In genomic region chrX:140598850-140599560, GRCm38 (mm10) we compare ENCODE assay signal across 8 mouse cellular contexts. TPM values are rescaled to one million over a fixed set of nuclear protein-coding genes. Genes with fewer than 3 reads are reported as not detected.
A peak's percentile ranks its signal among the peaks of the same experiment; 100 is the strongest.
DNase-seq lines count a peak whose midpoint lies in the region; ATAC-seq and TF ChIP-seq lines count a peak whose summit lies in the region.

No protein-coding gene starts in this region.

- H3K27me3 ChIP-seq in embryonic facial prominence, embryonic 11.5 days (ENCODE audit: control insufficient read depth, insufficient read depth, low read length), result peaks cover 18% of the 10 kb centered on the region
- H3K27me3 ChIP-seq in heart, embryonic 10.5 days (ENCODE audit: insufficient read depth, poor library complexity, severe bottlenecking), result peaks cover 46% of the 10 kb centered on the region
- H3K27me3 ChIP-seq in liver, postnatal 0 days (ENCODE audit: insufficient read depth, low read length), result peaks cover 7% of the 10 kb centered on the region; the same call in 1 of the 2 replicates
- peaks cover 36% of the 10 kb centered on the region for H3K27me3 ChIP-seq in neural tube, embryonic 12.5 days (replicated peaks)

- H3K9ac ChIP-seq in embryonic facial prominence, embryonic 11.5 days (replicated peaks; ENCODE audit: low read length), result no peak overlapping the region
- peak overlapping the region; percentile 71 for H3K9ac ChIP-seq in liver, postnatal 0 days (replicated peaks)
- 0 out of 2 replicates have a peak overlapping the region, but pooled peaks have one; percentile 51 for H3K9ac ChIP-seq in neural tube, embryonic 12.5 days

- 25% methylated on average over 25 of the region's 109 CpGs for WGBS in embryonic facial prominence, embryonic 11.5 days
- whole genome bisulfite sequencing in heart, embryonic 10.5 days, result 17% methylated on average over 59 of the region's 109 CpGs
- WGBS in liver, postnatal 0 days (ENCODE audit: insufficient replicate concordance), result 17% methylated on average over 20 of the region's 109 CpGs
- WGBS in neural tube, embryonic 12.5 days, result 15% methylated on average over 54 of the region's 109 CpGs

- TF ChIP-seq EP300 in liver, postnatal 0 days (IDR thresholded peaks at IDR 0.05; ENCODE audit: low read depth), result no peak

- H3K4me1 ChIP-seq in embryonic facial prominence, embryonic 11.5 days (ENCODE audit: control insufficient read depth, insufficient read depth, low read length), result no peaks in the 10 kb centered on the region
- no peaks in the 10 kb centered on the region; the same call in 1 of the 2 replicates for H3K4me1 ChIP-seq in heart, embryonic 10.5 days
- H3K4me1 ChIP-seq in liver, postnatal 0 days (ENCODE audit: insufficient read depth), result no peaks in the 10 kb centered on the region; the same call in none of the 2 replicates
- no peaks in the 10 kb centered on the region; the same call in 1 of the 2 replicates for H3K4me1 ChIP-seq in neural tube, embryonic 12.5 days

- H3K9me3 ChIP-seq in embryonic facial prominence, embryonic 11.5 days (replicated peaks; ENCODE audit: control insufficient read depth, low read length), result no peaks in the 10 kb centered on the region
- no peaks in the 10 kb centered on the region for H3K9me3 ChIP-seq in heart, embryonic 10.5 days
- H3K9me3 ChIP-seq in liver, postnatal 0 days (ENCODE audit: low read length), result no peaks in the 10 kb centered on the region
- H3K9me3 ChIP-seq in neural tube, embryonic 12.5 days, result no peaks in the 10 kb centered on the region

- ATAC-seq in embryonic facial prominence, embryonic 11.5 days (replicated peaks; ENCODE audit: insufficient number of reproducible peaks, low FRiP score, low TSS enrichment, low read depth), result peak; percentile 74
- ATAC-seq in liver, postnatal 0 days, result peak; percentile 83
- peak; percentile 74 for ATAC-seq in neural tube, embryonic 12.5 days (ENCODE audit: low FRiP score, low read depth)

- H3K27ac ChIP-seq in embryonic facial prominence, embryonic 11.5 days (replicated peaks; ENCODE audit: low read depth, low read length), result no peak overlapping the region
- peak overlapping the region; percentile 79 for H3K27ac ChIP-seq in heart, embryonic 10.5 days
- H3K27ac ChIP-seq in liver, postnatal 0 days (ENCODE audit: low read depth), result peak overlapping the region; percentile 80
- H3K27ac ChIP-seq in neural tube, embryonic 12.5 days, result no peak overlapping the region

- H3K4me2 ChIP-seq in embryonic facial prominence, embryonic 11.5 days (ENCODE audit: low read depth, low read length), result peak overlapping the region; percentile 84
- peak overlapping the region; percentile 89 for H3K4me2 ChIP-seq in liver, postnatal 0 days (ENCODE audit: low read depth, low read length)
- H3K4me2 ChIP-seq in neural tube, embryonic 12.5 days (replicated peaks), result peak overlapping the region; percentile 79

- peak; percentile 31 to 47 for DNase-seq in right cerebral cortex, postnatal 10 days (ENCODE audit: low spot score in 2 of 2)
- no peak for DNase-seq in right cerebral cortex, adult 2 months (ENCODE audit: low spot score in 2 of 2)
- peak; percentile 33 for DNase-seq in embryonic facial prominence, embryonic 11.5 days (ENCODE audit: low spot score)
- DNase-seq in heart, embryonic 10.5 days (ENCODE audit: low spot score), result peak; percentile 76
- DNase-seq in kidney, adult 9 months, result peak; percentile 58
- DNase-seq in liver, postnatal 0 days, result peak; percentile 75
- DNase-seq in testis, postnatal 14 days (ENCODE audit: low spot score), result peak; percentile 79

- H3K4me3 ChIP-seq in embryonic facial prominence, embryonic 11.5 days (ENCODE audit: low read depth, low read length), result peak overlapping the region; percentile 42
- H3K4me3 ChIP-seq in heart, embryonic 10.5 days, result peak overlapping the region; percentile 65
- H3K4me3 ChIP-seq in liver, postnatal 0 days (ENCODE audit: low read depth, low read length), result peak overlapping the region; percentile 69
- H3K4me3 ChIP-seq in neural tube, embryonic 12.5 days, result peak overlapping the region; percentile 47

- peak; percentile 29 for TF ChIP-seq CTCF in liver, postnatal 0 days (IDR thresholded peaks at IDR 0.05; ENCODE audit: low read depth)

- H3K36me3 ChIP-seq in embryonic facial prominence, embryonic 11.5 days (replicated peaks; ENCODE audit: control insufficient read depth, insufficient read depth, low read depth, low read length), result no peaks in the 10 kb centered on the region
- H3K36me3 ChIP-seq in heart, embryonic 10.5 days, result peaks cover 2% of the 10 kb centered on the region; the same call in 1 of the 2 replicates
- no peaks in the 10 kb centered on the region for H3K36me3 ChIP-seq in liver, postnatal 0 days (replicated peaks; ENCODE audit: insufficient read depth, low read length)
- no peaks in the 10 kb centered on the region for H3K36me3 ChIP-seq in neural tube, embryonic 12.5 days

RNA-seq across cellular contexts. Expression of gene Tsc22d3, which starts 1.5 kb away (rescaled TPM):
- 137 and 141 TPM in 2 replicates for polyA plus RNA-seq in embryonic facial prominence, embryonic 11.5 days (2014; fragmentation: Nextera tagmentation; extraction: Ambion mirVana)
- 139 and 202 TPM in 2 replicates for polyA plus RNA-seq in heart, embryonic 10.5 days (2016; fragmentation: Nextera tagmentation; extraction: Ambion mirVana)
- polyA plus RNA-seq in liver, postnatal 0 days (2015; fragmentation: Nextera tagmentation; extraction: Ambion mirVana), result 23.6 and 34.2 TPM in 2 replicates
- polyA plus RNA-seq in neural tube, embryonic 12.5 days (2016; fragmentation: Nextera tagmentation; extraction: Ambion mirVana), result 133 and 134 TPM in 2 replicates

Comparison
In these comparisons a context has a peak if more than half of its experiments do, and no peak if none do; other contexts are left out.
1. DNase-seq: peak in right cerebral cortex, postnatal 10 days (2 of 2), embryonic facial prominence, embryonic 11.5 days (single experiment), heart, embryonic 10.5 days (single experiment), kidney, adult 9 months (single experiment), liver, postnatal 0 days (single experiment) and testis, postnatal 14 days (single experiment); none in right cerebral cortex, adult 2 months (0 of 2).
2. H3K27ac ChIP-seq: peak in heart, embryonic 10.5 days (single experiment) and liver, postnatal 0 days (single experiment); none in embryonic facial prominence, embryonic 11.5 days (single experiment) and neural tube, embryonic 12.5 days (single experiment).
3. Peak in every context shown above with its lines, with median percentiles within 50 percentile points of each other: ATAC-seq, H3K4me2 ChIP-seq and H3K4me3 ChIP-seq.